In the genomic region with DNA sequence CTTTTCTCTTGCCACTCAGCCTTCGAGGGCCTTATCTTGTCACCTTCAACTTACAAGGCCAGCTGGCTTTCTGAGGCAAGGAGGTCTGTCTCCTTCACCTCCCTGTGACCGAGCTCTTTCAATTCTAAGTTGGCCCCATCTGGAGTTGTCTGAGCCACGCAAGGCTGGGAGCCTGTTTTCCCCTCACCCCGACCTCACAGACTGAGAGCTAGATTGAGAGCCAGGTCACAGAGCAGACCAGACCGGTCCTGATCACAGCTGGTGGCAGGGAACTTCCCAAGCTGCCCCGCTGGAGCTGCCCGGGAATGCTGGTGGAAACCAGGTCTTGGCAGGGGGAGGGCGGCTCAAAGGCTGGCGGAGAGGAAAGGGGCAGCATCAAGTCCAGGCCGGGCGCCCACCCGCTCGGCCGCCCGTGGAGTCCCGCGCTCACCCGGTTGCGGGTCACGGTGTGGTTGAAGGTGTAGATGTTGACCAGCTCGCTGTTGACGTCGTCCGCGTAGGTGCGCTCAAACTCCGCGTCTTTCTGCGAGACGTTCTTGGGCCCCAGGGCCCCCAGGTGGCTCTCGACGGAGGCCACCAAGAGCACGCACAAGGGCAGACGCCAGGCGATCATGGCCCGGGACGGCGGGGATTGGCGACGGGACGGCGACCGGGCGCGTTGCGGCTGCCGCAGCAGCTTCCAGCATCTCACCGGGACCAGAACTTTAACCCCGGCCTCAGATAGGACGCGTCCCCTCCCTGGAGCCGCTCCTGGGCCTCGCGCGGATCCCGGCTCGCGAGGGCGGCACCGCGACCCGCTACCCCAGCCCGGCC, we compare ENCODE assay signal across 7 mouse cellular contexts. TPM values are rescaled to one million over a fixed set of nuclear protein-coding genes. Genes with fewer than 3 reads are reported as not detected.
A peak's percentile ranks its signal among the peaks of the same experiment; 100 is the strongest.
DNase-seq lines count a peak whose midpoint lies in the region; ATAC-seq and TF ChIP-seq lines count a peak whose summit lies in the region.

No protein-coding gene starts in this region.

- no peak for TF ChIP-seq CTCF in G1E (IDR thresholded peaks at IDR 0.05; ENCODE audit: low read depth, low read length)

- ATAC-seq in G1E (ENCODE audit: extremely low read depth, insufficient number of reproducible peaks, low FRiP score, poor library complexity, severe bottlenecking), result no peak
- peak; percentile 50 for ATAC-seq in erythroblast, adult 5-6 weeks (replicated peaks; ENCODE audit: low FRiP score, poor library complexity, severe bottlenecking)
- ATAC-seq in heart, embryonic 15.5 days (replicated peaks; ENCODE audit: insufficient number of reproducible peaks, insufficient read depth, low FRiP score, low read depth), result peak; percentile 29

- WGBS in heart, embryonic 15.5 days, result under 1% methylated on average over 63 of the region's 63 CpGs

- H3K27me3 ChIP-seq in G1E (ENCODE audit: insufficient read depth, low read length), result no peaks in the 10 kb centered on the region
- H3K27me3 ChIP-seq in heart, embryonic 15.5 days, result no peaks in the 10 kb centered on the region

- H3K27ac ChIP-seq in heart, embryonic 15.5 days, result peak overlapping the region; percentile 95

- H3K4me3 ChIP-seq in G1E (ENCODE audit: low read depth, low read length), result peak overlapping the region; percentile 90
- peak overlapping the region; percentile 92 for H3K4me3 ChIP-seq in heart, embryonic 15.5 days

- peaks cover 57% of the 10 kb centered on the region for H3K36me3 ChIP-seq in G1E (replicated peaks)
- peaks cover 28% of the 10 kb centered on the region for H3K36me3 ChIP-seq in heart, embryonic 15.5 days

- no peaks in the 10 kb centered on the region for H3K9me3 ChIP-seq in G1E (replicated peaks)
- no peaks in the 10 kb centered on the region for H3K9me3 ChIP-seq in heart, embryonic 15.5 days (replicated peaks)

- peak; percentile 81 for DNase-seq in G1E (ENCODE audit: low spot score)
- peak; percentile 56 to 61 for DNase-seq in adrenal gland, postnatal 36 days
- peak; percentile 66 to 85 for DNase-seq in kidney, postnatal 25 days
- peak; percentile 51 for DNase-seq in lung, postnatal 14 days
- peak; percentile 71 for DNase-seq in retina, postnatal 1 day

- H3K4me1 ChIP-seq in G1E (ENCODE audit: insufficient read depth, low read depth, low read length), result peaks cover 41% of the 10 kb centered on the region
- peaks cover 33% of the 10 kb centered on the region for H3K4me1 ChIP-seq in heart, embryonic 15.5 days (replicated peaks)

- H3K4me2 ChIP-seq in heart, embryonic 15.5 days, result peak overlapping the region; percentile 80

- peak overlapping the region; percentile 97 for H3K9ac ChIP-seq in heart, embryonic 15.5 days

RNA-seq across cellular contexts. Expression of a gene that starts 0.6 kb away (rescaled TPM):
- total RNA-seq in G1E (2014; fragmentation: Nextera tagmentation), result 54.4 and 78.3 TPM in 2 replicates
- total RNA-seq in G1E (2017), result 14.6 and 17.7 TPM in 2 replicates
- 25.7 and 26.4 TPM in 2 replicates for polyA plus RNA-seq in G1E (2012)
- 100 to 1,000 TPM; 161 to 261 TPM for total RNA-seq in adrenal gland, postnatal 36 days (2021)
- 57.8 and 62.9 TPM in 2 replicates for total RNA-seq in erythroblast, adult 5-6 weeks (2015; ENCODE audit: low replicate concordance)
- total RNA-seq in erythroblast, adult 5-6 weeks (2017; ENCODE audit: low replicate concordance), result 111 and 174 TPM in 2 replicates
- polyA plus RNA-seq in heart, embryonic 15.5 days (2015; fragmentation: Nextera tagmentation; extraction: Ambion mirVana), result 31.4 and 41.7 TPM in 2 replicates

RNA-seq across cellular contexts. Expression of a gene that starts 18.6 kb away (rescaled TPM):
- total RNA-seq in G1E (2014; fragmentation: Nextera tagmentation), result not detected in 2 replicates
- total RNA-seq in G1E (2017), result 0.38 TPM in 1 of 2 replicates, not detected in the other
- 0.03 and 0.07 TPM in 2 replicates for polyA plus RNA-seq in G1E (2012)
- total RNA-seq in adrenal gland, postnatal 36 days (2021), result 100 to 1,000 TPM in 1 of 2 experiments, 10 to 100 TPM in 1; 90.4 to 182 TPM
- total RNA-seq in erythroblast, adult 5-6 weeks (2015; ENCODE audit: low replicate concordance), result 1.5 TPM in 1 of 2 replicates, not detected in the other
- total RNA-seq in erythroblast, adult 5-6 weeks (2017; ENCODE audit: low replicate concordance), result 3.1 TPM in 1 of 2 replicates, not detected in the other
- polyA plus RNA-seq in heart, embryonic 15.5 days (2015; fragmentation: Nextera tagmentation; extraction: Ambion mirVana), result 90.8 and 117 TPM in 2 replicates

RNA-seq across cellular contexts. Expression of a gene that starts 47.8 kb away (rescaled TPM):
- total RNA-seq in G1E (2014; fragmentation: Nextera tagmentation), result 33.5 and 42.4 TPM in 2 replicates
- total RNA-seq in G1E (2017), result 22.4 and 31.7 TPM in 2 replicates
- polyA plus RNA-seq in G1E (2012), result 11.2 and 16.7 TPM in 2 replicates
- 10 to 100 TPM; 42.5 to 46.6 TPM for total RNA-seq in adrenal gland, postnatal 36 days (2021)
- 7.3 and 17.3 TPM in 2 replicates for total RNA-seq in erythroblast, adult 5-6 weeks (2015; ENCODE audit: low replicate concordance)
- total RNA-seq in erythroblast, adult 5-6 weeks (2017; ENCODE audit: low replicate concordance), result 17.3 and 22.4 TPM in 2 replicates
- polyA plus RNA-seq in heart, embryonic 15.5 days (2015; fragmentation: Nextera tagmentation; extraction: Ambion mirVana), result 40.3 and 43.3 TPM in 2 replicates

RNA-seq across cellular contexts. Expression of a gene that starts 48.2 kb away (rescaled TPM):
- 7.1 and 7.3 TPM in 2 replicates for total RNA-seq in G1E (2014; fragmentation: Nextera tagmentation)
- 11.8 and 19.1 TPM in 2 replicates for total RNA-seq in G1E (2017)
- polyA plus RNA-seq in G1E (2012), result 5.3 and 6.3 TPM in 2 replicates
- total RNA-seq in adrenal gland, postnatal 36 days (2021), result 10 to 100 TPM; 26.9 to 28.6 TPM
- total RNA-seq in erythroblast, adult 5-6 weeks (2015; ENCODE audit: low replicate concordance), result 5.9 and 9.6 TPM in 2 replicates
- total RNA-seq in erythroblast, adult 5-6 weeks (2017; ENCODE audit: low replicate concordance), result 8.6 and 11.8 TPM in 2 replicates
- 17.0 and 19.6 TPM in 2 replicates for polyA plus RNA-seq in heart, embryonic 15.5 days (2015; fragmentation: Nextera tagmentation; extraction: Ambion mirVana)

RNA-seq across cellular contexts. Expression of a gene that starts 58.0 kb away (rescaled TPM):
- total RNA-seq in G1E (2014; fragmentation: Nextera tagmentation) (61.1 and 65.5 TPM in 2 replicates), G1E (2017) (96.7 and 134 TPM in 2 replicates)
- 126 and 154 TPM in 2 replicates for polyA plus RNA-seq in G1E (2012)
- 100 to 1,000 TPM; 148 to 173 TPM for total RNA-seq in adrenal gland, postnatal 36 days (2021)
- 9.4 and 14.2 TPM in 2 replicates for total RNA-seq in erythroblast, adult 5-6 weeks (2015; ENCODE audit: low replicate concordance)
- 25.8 and 35.8 TPM in 2 replicates for total RNA-seq in erythroblast, adult 5-6 weeks (2017; ENCODE audit: low replicate concordance)
- polyA plus RNA-seq in heart, embryonic 15.5 days (2015; fragmentation: Nextera tagmentation; extraction: Ambion mirVana), result 105 and 124 TPM in 2 replicates

Comparison
In these comparisons a context has a peak if more than half of its experiments do, and no peak if none do; other contexts are left out.
1. RNA of a gene that starts 18.6 kb away (total RNA-seq): 90.4 to 182 TPM in adrenal gland, postnatal 36 days; 0.38 TPM in G1E and 1.5 to 3.1 TPM in erythroblast, adult 5-6 weeks; every median in the first group is over 10 times any median in the second.
2. Peak in every context shown above with its lines, with median percentiles within 50 percentile points of each other: DNase-seq.